26 mouse cellular contexts compared by ENCODE assay signal in genomic region chr2:4314545-4314944, GRCm38 (mm10).
DNase-seq lines count a peak whose midpoint lies in the region; ATAC-seq lines count a peak whose summit lies in the region.
"Had no signal": no experiment of that assay in that cellular context is flagged by ENCODE, and none has a peak within 500 bp of the region (broad histone marks: within the 10 kb centered on the region; RNA-seq: fewer than 3 reads in every experiment).

No protein-coding gene starts in this region.

- H3K36me3 ChIP-seq in forebrain, embryonic 15.5 days: no peaks in the 10 kb centered on the region
- no peaks in the 10 kb centered on the region for H3K36me3 ChIP-seq in forebrain, embryonic 11.5 days (ENCODE audit: control insufficient read depth, insufficient read depth, low read length)
- H3K36me3 ChIP-seq in heart, embryonic 11.5 days (ENCODE audit: control insufficient read depth, insufficient read depth, low read length): no peaks in the 10 kb centered on the region
- H3K36me3 ChIP-seq in midbrain, embryonic 15.5 days (replicated peaks): no peaks in the 10 kb centered on the region
- no peaks in the 10 kb centered on the region for H3K36me3 ChIP-seq in midbrain, embryonic 11.5 days (ENCODE audit: control insufficient read depth, insufficient read depth, low read length)
- H3K36me3 ChIP-seq: G1E; heart, embryonic 12.5 days; heart, embryonic 15.5 days; hindbrain, embryonic 15.5 days; intestine, embryonic 15.5 days had no signal

- 0 out of 2 replicates have a peak, but pooled peaks have one; percentile 35 for ATAC-seq in forebrain, embryonic 15.5 days (replicated peaks)
- ATAC-seq in forebrain, embryonic 11.5 days (replicated peaks; ENCODE audit: low FRiP score): no peak
- ATAC-seq in heart, embryonic 11.5 days (replicated peaks; ENCODE audit: insufficient number of reproducible peaks, low FRiP score, low TSS enrichment): no peak
- ATAC-seq in midbrain, embryonic 15.5 days (replicated peaks): peak; percentile 54; the same call in 1 of the 2 replicates
- no peak for ATAC-seq in midbrain, embryonic 11.5 days (ENCODE audit: low FRiP score)
- ATAC-seq: intestine, embryonic 15.5 days; Patski had no signal

- H3K4me3 ChIP-seq in forebrain, embryonic 15.5 days: no peak overlapping the region
- no peak overlapping the region for H3K4me3 ChIP-seq in forebrain, embryonic 11.5 days (ENCODE audit: low read depth, low read length)
- no peak overlapping the region for H3K4me3 ChIP-seq in heart, embryonic 11.5 days (ENCODE audit: low read depth, low read length)
- H3K4me3 ChIP-seq in midbrain, embryonic 15.5 days: no peak overlapping the region
- no peak overlapping the region for H3K4me3 ChIP-seq in midbrain, embryonic 11.5 days (ENCODE audit: low read depth, low read length)
- H3K4me3 ChIP-seq: embryonic facial prominence, embryonic 12.5 days; erythroblast, embryonic 14.5 days; heart, adult 2 months; heart, embryonic 12.5 days; heart, embryonic 15.5 days; hindbrain, embryonic 15.5 days; intestine, embryonic 15.5 days had no signal

- 45% methylated on average over 5 of the region's 5 CpGs for WGBS in forebrain, embryonic 15.5 days
- 67% methylated on average over 5 of the region's 5 CpGs for whole genome bisulfite sequencing in forebrain, embryonic 11.5 days
- WGBS in heart, embryonic 11.5 days (ENCODE audit: insufficient replicate concordance): 74% methylated on average over 5 of the region's 5 CpGs
- 54% methylated on average over 5 of the region's 5 CpGs for WGBS in midbrain, embryonic 15.5 days
- WGBS in midbrain, embryonic 11.5 days: 70% methylated on average over 5 of the region's 5 CpGs

- no peaks in the 10 kb centered on the region for H3K9me3 ChIP-seq in forebrain, embryonic 15.5 days
- H3K9me3 ChIP-seq in forebrain, embryonic 11.5 days (ENCODE audit: control insufficient read depth, low read length): no peaks in the 10 kb centered on the region
- H3K9me3 ChIP-seq in heart, embryonic 11.5 days (replicated peaks; ENCODE audit: control insufficient read depth, low read length): no peaks in the 10 kb centered on the region
- H3K9me3 ChIP-seq in midbrain, embryonic 15.5 days: no peaks in the 10 kb centered on the region
- no peaks in the 10 kb centered on the region for H3K9me3 ChIP-seq in midbrain, embryonic 11.5 days (ENCODE audit: control insufficient read depth, low read length)
- H3K9me3 ChIP-seq: embryonic facial prominence, embryonic 12.5 days; G1E; heart, embryonic 12.5 days; heart, embryonic 15.5 days; hindbrain, embryonic 15.5 days; intestine, embryonic 15.5 days had no signal

- H3K4me1 ChIP-seq in forebrain, embryonic 15.5 days: no peaks in the 10 kb centered on the region
- 0 out of 2 replicates have a peak, but pooled peaks cover 2% of the 10 kb centered on the region for H3K4me1 ChIP-seq in forebrain, embryonic 11.5 days (replicated peaks; ENCODE audit: control insufficient read depth, insufficient read depth, low read length)
- 0 out of 2 replicates have a peak, but pooled peaks cover 2% of the 10 kb centered on the region for H3K4me1 ChIP-seq in heart, embryonic 11.5 days (ENCODE audit: control insufficient read depth, insufficient read depth, low read length)
- H3K4me1 ChIP-seq in midbrain, embryonic 15.5 days: peaks cover 11% of the 10 kb centered on the region; the same call in 1 of the 2 replicates
- no peaks in the 10 kb centered on the region for H3K4me1 ChIP-seq in midbrain, embryonic 11.5 days (ENCODE audit: control insufficient read depth, insufficient read depth, low read length)
- H3K4me1 ChIP-seq: hindbrain, embryonic 15.5 days; intestine, embryonic 15.5 days had no signal

- H3K4me2 ChIP-seq in forebrain, embryonic 15.5 days (replicated peaks): no peak overlapping the region
- H3K4me2 ChIP-seq in forebrain, embryonic 11.5 days (ENCODE audit: low read depth, low read length, severe bottlenecking): no peak overlapping the region
- H3K4me2 ChIP-seq in heart, embryonic 11.5 days: no peak overlapping the region
- H3K4me2 ChIP-seq in midbrain, embryonic 15.5 days: no peak overlapping the region
- H3K4me2 ChIP-seq in midbrain, embryonic 11.5 days: no peak overlapping the region
- H3K4me2 ChIP-seq: embryonic facial prominence, embryonic 12.5 days; heart, embryonic 12.5 days; heart, embryonic 15.5 days; hindbrain, embryonic 15.5 days; intestine, embryonic 15.5 days had no signal

- H3K9ac ChIP-seq in forebrain, embryonic 15.5 days (replicated peaks): no peak overlapping the region
- H3K9ac ChIP-seq in forebrain, embryonic 11.5 days (ENCODE audit: low read length): no peak overlapping the region
- no peak overlapping the region for H3K9ac ChIP-seq in heart, embryonic 11.5 days (ENCODE audit: low read depth, low read length)
- no peak overlapping the region for H3K9ac ChIP-seq in midbrain, embryonic 15.5 days
- H3K9ac ChIP-seq in midbrain, embryonic 11.5 days (ENCODE audit: low read length): no peak overlapping the region
- H3K9ac ChIP-seq: embryonic facial prominence, embryonic 12.5 days; heart, embryonic 12.5 days; heart, embryonic 15.5 days; hindbrain, embryonic 15.5 days; intestine, embryonic 15.5 days had no signal

- no peak for DNase-seq in forebrain, embryonic 11.5 days (ENCODE audit: low spot score)
- peak; percentile 62 for DNase-seq in heart, adult 11 months
- DNase-seq in midbrain, embryonic 11.5 days (ENCODE audit: low spot score, missing footprints): no peak
- DNase-seq: adrenal gland, postnatal 10 days; adrenal gland, postnatal 36 days; B cell, adult 2 months; cerebellum, adult 18-20 months; cerebellum, adult 9-10 months; cerebellum, postnatal 14 days; gastrocnemius, postnatal 25 days; heart, adult 2 months; heart, postnatal 14 days; heart, postnatal 4 days; kidney, adult 11 months had no signal

- no peak overlapping the region for H3K27ac ChIP-seq in forebrain, embryonic 15.5 days (replicated peaks)
- H3K27ac ChIP-seq in forebrain, embryonic 11.5 days (ENCODE audit: low read depth, low read length): no peak overlapping the region
- no peak overlapping the region for H3K27ac ChIP-seq in heart, embryonic 11.5 days (ENCODE audit: low read depth, low read length)
- H3K27ac ChIP-seq in midbrain, embryonic 15.5 days: no peak overlapping the region
- no peak overlapping the region for H3K27ac ChIP-seq in midbrain, embryonic 11.5 days (ENCODE audit: low read depth, low read length)
- H3K27ac ChIP-seq: embryonic facial prominence, embryonic 12.5 days; heart, adult 2 months; heart, embryonic 15.5 days; hindbrain, embryonic 15.5 days; intestine, embryonic 15.5 days had no signal

- no peaks in the 10 kb centered on the region for H3K27me3 ChIP-seq in forebrain, embryonic 15.5 days
- no peaks in the 10 kb centered on the region for H3K27me3 ChIP-seq in forebrain, embryonic 11.5 days (ENCODE audit: control insufficient read depth, insufficient read depth, low read length)
- no peaks in the 10 kb centered on the region for H3K27me3 ChIP-seq in heart, embryonic 11.5 days (ENCODE audit: control insufficient read depth, insufficient read depth, low read length)
- H3K27me3 ChIP-seq in midbrain, embryonic 15.5 days (replicated peaks): no peaks in the 10 kb centered on the region
- no peaks in the 10 kb centered on the region for H3K27me3 ChIP-seq in midbrain, embryonic 11.5 days (ENCODE audit: control insufficient read depth, insufficient read depth, low read length)
- H3K27me3 ChIP-seq: CH12.LX; embryonic facial prominence, embryonic 12.5 days; heart, embryonic 12.5 days; heart, embryonic 15.5 days; hindbrain, embryonic 15.5 days; intestine, embryonic 15.5 days; Patski had no signal

Comparison
In these comparisons a context has a peak if more than half of its experiments do, and no peak if none do; other contexts are left out.
1. ATAC-seq: peak in forebrain, embryonic 15.5 days (single experiment) and midbrain, embryonic 15.5 days (single experiment); none in forebrain, embryonic 11.5 days (single experiment), heart, embryonic 11.5 days (single experiment) and midbrain, embryonic 11.5 days (single experiment).